Mouse (Mus musculus) T-helper 2 cell (primary cell): ENCODE results near the gene Hist2h2be.

Source experiments
- in situ Hi-C: fragments of 300-600 bp; cut with MboI, MseI; formaldehyde crosslinking; loops from one replicate; pipeline ENCODE4 v1.15.1; 2025; ENCODE audit warnings: high pct_unique_total_duplicates

Gene Hist2h2be

GRCm38 (mm10) chr3:96220765-96221639 lies at the start of gene Hist2h2be, which contains the start of gene Hist2h2ac:
Gene Hist2h2be (plus strand): TSS chr3:96221119.
Gene Hist2h2ac (minus strand): TSS chr3:96220880.
- in situ Hi-C loops: loop anchor here (5.0 to 10.0 kb wide), 2 partner anchors 159 to 1206 kb away; partner anchors contain the start of gene Zfp687

- in situ Hi-C loops: loop anchor here (10.0 kb wide), 1 partner anchor 643 kb away; no protein-coding TSS in a partner anchor
These were observed 49.2 kb upstream of the Hist2h2be start for GRCm38 (mm10) chr3:96171583-96172196.

- in situ Hi-C loops: loop anchor here (10.0 kb wide), 1 partner anchor 642 kb away; no protein-coding TSS in a partner anchor
These were observed 48.4 kb upstream of the Hist2h2be start, which contains the start of gene Sf3b4 for GRCm38 (mm10) chr3:96172197-96173178. Gene Sf3b4 (plus strand): TSS chr3:96172332.

- in situ Hi-C loops: loop anchor here (10.0 kb wide), 1 partner anchor 642 kb away; no protein-coding TSS in a partner anchor
These were observed 47.7 kb upstream of the Hist2h2be start for GRCm38 (mm10) chr3:96173185-96173584.

GRCm38 (mm10) chr3:96174042-96174441 lies 46.9 kb upstream of the Hist2h2be start:
- in situ Hi-C loops: loop anchor here (10.0 kb wide), 1 partner anchor 641 kb away; no protein-coding TSS in a partner anchor

- in situ Hi-C loops: loop anchor here (10.0 kb wide), 1 partner anchor 640 kb away; no protein-coding TSS in a partner anchor
These were observed 45.7 kb upstream of the Hist2h2be start for GRCm38 (mm10) chr3:96175251-96175650.

GRCm38 (mm10) chr3:96178427-96178826 lies 42.5 kb upstream of the Hist2h2be start:
- in situ Hi-C loops: loop anchor here (10.0 kb wide), 1 partner anchor 636 kb away; no protein-coding TSS in a partner anchor

GRCm38 (mm10) chr3:96178902-96179301 lies 42.0 kb upstream of the Hist2h2be start:
- in situ Hi-C loops: loop anchor here (10.0 kb wide), 1 partner anchor 636 kb away; no protein-coding TSS in a partner anchor

- in situ Hi-C loops: loop anchor here (10.0 kb wide), 1 partner anchor 635 kb away; no protein-coding TSS in a partner anchor
These were observed 41.4 kb upstream of the Hist2h2be start for GRCm38 (mm10) chr3:96179531-96179930.

- in situ Hi-C loops: loop anchor here (5.0 kb wide), 1 partner anchor 46 kb away; no protein-coding TSS in a partner anchor
These were observed 40.0 kb upstream of the Hist2h2be start, which contains the start of gene Sv2a for GRCm38 (mm10) chr3:96180727-96181477. Gene Sv2a (plus strand): TSS chr3:96181151.

- in situ Hi-C loops: loop anchor here (5.0 kb wide), 1 partner anchor 46 kb away; no protein-coding TSS in a partner anchor
These were observed 39.2 kb upstream of the Hist2h2be start for GRCm38 (mm10) chr3:96181510-96182381.

GRCm38 (mm10) chr3:96182382-96182776 lies 38.5 kb upstream of the Hist2h2be start:
- in situ Hi-C loops: loop anchor here (5.0 kb wide), 1 partner anchor 45 kb away; no protein-coding TSS in a partner anchor

- in situ Hi-C loops: no loop called here
These were observed 27.9 kb upstream of the Hist2h2be start for GRCm38 (mm10) chr3:96192977-96193376.

GRCm38 (mm10) chr3:96194966-96195365 lies 26.0 kb upstream of the Hist2h2be start:
- in situ Hi-C loops: no loop called here

- in situ Hi-C loops: no loop called here
These were observed 25.2 kb upstream of the Hist2h2be start for GRCm38 (mm10) chr3:96195616-96196313.

GRCm38 (mm10) chr3:96196437-96197128 lies 24.3 kb upstream of the Hist2h2be start:
- in situ Hi-C loops: no loop called here

- in situ Hi-C loops: no loop called here
These were observed 23.7 kb upstream of the Hist2h2be start for GRCm38 (mm10) chr3:96197129-96197749.
